Mouse (Mus musculus) MEL (cell line): ENCODE data around the gene Snx29. TPM values are rescaled to one million over a fixed set of nuclear protein-coding genes. Genes with fewer than 3 reads are reported as not detected.

ENCODE experiments used
- DNase-seq: peaks from one replicate; pipeline ENCODE4 v3.0.0; 2011; ENCODE audit warnings: low read depth, low spot score
- H3K27ac ChIP-seq: 2 replicates; pipeline ENCODE4 v1.5.1; 2012; ENCODE audit warnings: low read depth, mild to moderate bottlenecking, control low read depth, low read length, moderate library complexity; ENCODE audit not compliant: control insufficient read depth
- H3K27me3 ChIP-seq, 2 experiments: fragments of 150-350 bp in 1 of 2; sonication (generic) in 1 of 2; 2 replicates each; pipeline ENCODE4 v1.6.1; 2012; ENCODE audit warnings: low read length in 2 of 2, mild to moderate bottlenecking in 2 of 2, improper control_type of control experiment in 1 of 2, moderate library complexity in 1 of 2; ENCODE audit not compliant: insufficient read depth in 2 of 2, control insufficient read depth in 1 of 2
- H3K36me3 ChIP-seq, 2 experiments: 2 replicates each; pipeline ENCODE4 v1.6.1; 2012 to 2014; ENCODE audit warnings: low read length in 2 of 2, improper control_type of control experiment in 1 of 2, inconsistent platforms in 1 of 2, mild to moderate bottlenecking in 1 of 2; ENCODE audit not compliant: insufficient read depth in 2 of 2, control insufficient read depth in 1 of 2
- H3K4me1 ChIP-seq, 2 experiments: fragments of 150-350 bp in 1 of 2; sonication (generic) in 1 of 2; 2 replicates each; pipeline ENCODE4 v1.6.1; 2012; ENCODE audit warnings: low read length in 2 of 2, improper control_type of control experiment in 1 of 2, mild to moderate bottlenecking in 1 of 2; ENCODE audit not compliant: insufficient read depth in 2 of 2, control insufficient read depth in 1 of 2
- H3K4me3 ChIP-seq, 2 experiments: fragments of 150-350 bp in 1 of 2; sonication (generic) in 1 of 2; 2 replicates each; pipeline ENCODE4 v1.5.1; 2012; ENCODE audit warnings: low read depth in 2 of 2, low read length in 2 of 2, mild to moderate bottlenecking in 2 of 2, moderate library complexity in 2 of 2, control low read depth in 1 of 2, improper control_type of control experiment in 1 of 2; ENCODE audit not compliant: control insufficient read depth in 1 of 2, insufficient read depth in 1 of 2
- H3K79me2 ChIP-seq: 2 replicates; pipeline ENCODE4 v1.6.1; 2012; ENCODE audit warnings: mild to moderate bottlenecking, low read length, moderate library complexity; ENCODE audit not compliant: control insufficient read depth, poor library complexity, insufficient read depth
- H3K9ac ChIP-seq: 2 replicates; pipeline ENCODE4 v1.6.1; 2012; ENCODE audit warnings: low read depth, mild to moderate bottlenecking, control low read depth, low read length, moderate library complexity; ENCODE audit not compliant: control insufficient read depth, poor library complexity, severe bottlenecking
- H3K9me3 ChIP-seq: fragments of 150-350 bp; sonication (generic); replicated peaks from 2 replicates; pipeline ENCODE4 v1.6.1; 2012; ENCODE audit warnings: mild to moderate bottlenecking, low read length, improper control_type of control experiment, moderate library complexity; ENCODE audit not compliant: insufficient read depth
- CHD2 ChIP-seq: IDR thresholded peaks from 2 replicates; pipeline ENCODE4 v1.6.1; 2011; ENCODE audit warnings: low read length, improper control_type of control experiment
- CTCF ChIP-seq, 3 experiments: IDR thresholded peaks in 2 of 3; conservative IDR thresholded peaks in 1 of 3; 2 replicates each; pipeline ENCODE4 v1.5.1; 2011 to 2012; ENCODE audit warnings: low read length in 3 of 3, low read depth in 2 of 3, mild to moderate bottlenecking in 2 of 3, improper control_type of control experiment in 1 of 3, inconsistent platforms in 1 of 3, mixed read lengths in 1 of 3, moderate library complexity in 1 of 3; ENCODE audit not compliant: control insufficient read depth in 1 of 3, insufficient read depth in 1 of 3, poor library complexity in 1 of 3, severe bottlenecking in 1 of 3
- E2F4 ChIP-seq: IDR thresholded peaks from 2 replicates; pipeline ENCODE4 v1.6.1; 2011; ENCODE audit warnings: low read depth, low read length, improper control_type of control experiment, borderline replicate concordance
- ETS1 ChIP-seq: IDR thresholded peaks from 2 replicates; pipeline ENCODE4 v1.6.1; 2012; ENCODE audit warnings: low read depth, mild to moderate bottlenecking, inconsistent platforms, low read length, improper control_type of control experiment, moderate library complexity
- HCFC1 ChIP-seq: IDR thresholded peaks from 2 replicates; pipeline ENCODE4 v1.6.1; 2012; ENCODE audit warnings: low read depth, mild to moderate bottlenecking, inconsistent platforms, low read length, improper control_type of control experiment, moderate library complexity
- JUND ChIP-seq: IDR thresholded peaks from 2 replicates; pipeline ENCODE4 v1.6.1; 2011; ENCODE audit warnings: low read depth, mild to moderate bottlenecking, improper control_type of control experiment, low read length
- KAT2A ChIP-seq: conservative IDR thresholded peaks from 2 replicates; pipeline ENCODE4 v1.6.1; 2012; ENCODE audit warnings: low read depth, low read length, improper control_type of control experiment, inconsistent platforms
- MAX ChIP-seq: IDR thresholded peaks from 2 replicates; pipeline ENCODE4 v1.6.1; 2011; ENCODE audit warnings: low read length, improper control_type of control experiment
- MEF2A ChIP-seq: IDR thresholded peaks from 2 replicates; pipeline ENCODE4 v1.6.1; 2014; ENCODE audit warnings: low read depth, mild to moderate bottlenecking, inconsistent platforms, low read length, improper control_type of control experiment; ENCODE audit not compliant: poor library complexity, insufficient replicate concordance, severe bottlenecking; ENCODE audit errors: extremely low read depth
- MXI1 ChIP-seq: IDR thresholded peaks from 2 replicates; pipeline ENCODE4 v1.6.1; 2011; ENCODE audit warnings: mild to moderate bottlenecking, low read depth, low read length, improper control_type of control experiment
- MYB ChIP-seq: IDR thresholded peaks from 2 replicates; pipeline ENCODE4 v1.6.1; 2011; ENCODE audit warnings: mild to moderate bottlenecking, low read depth, low read length, improper control_type of control experiment
- POLR2AphosphoS2 ChIP-seq: IDR thresholded peaks from 2 replicates; pipeline ENCODE4 v1.6.1; 2011; ENCODE audit warnings: low read length, improper control_type of control experiment
- POLR2AphosphoS5 ChIP-seq: IDR thresholded peaks from 2 replicates; pipeline ENCODE4 v1.6.1; 2012; ENCODE audit warnings: low read depth, borderline replicate concordance, mild to moderate bottlenecking, inconsistent platforms, low read length, moderate library complexity, mixed read lengths
- RAD21 ChIP-seq: IDR thresholded peaks from 2 replicates; pipeline ENCODE4 v1.6.1; 2011; ENCODE audit warnings: mild to moderate bottlenecking, low read depth, low read length, improper control_type of control experiment
- UBTF ChIP-seq: IDR thresholded peaks from 2 replicates; pipeline ENCODE4 v1.6.1; 2012; ENCODE audit warnings: low read depth, mild to moderate bottlenecking, inconsistent platforms, low read length, improper control_type of control experiment, moderate library complexity, borderline replicate concordance; ENCODE audit not compliant: insufficient read depth
- USF1 ChIP-seq: IDR thresholded peaks from 2 replicates; pipeline ENCODE4 v1.6.1; 2014; ENCODE audit warnings: low read depth, mild to moderate bottlenecking, inconsistent platforms, low read length, improper control_type of control experiment, moderate library complexity
- USF2 ChIP-seq, 2 experiments: IDR thresholded peaks; 2 replicates each; pipeline ENCODE4 v1.6.1; 2011 to 2012; ENCODE audit warnings: improper control_type of control experiment in 2 of 2, low read length in 2 of 2, borderline replicate concordance in 1 of 2, inconsistent platforms in 1 of 2, low read depth in 1 of 2, mild to moderate bottlenecking in 1 of 2; ENCODE audit not compliant: insufficient read depth in 1 of 2
- ZKSCAN1 ChIP-seq: IDR thresholded peaks from 2 replicates; pipeline ENCODE4 v1.6.1; 2012; ENCODE audit warnings: low read depth, mild to moderate bottlenecking, inconsistent platforms, low read length, improper control_type of control experiment, moderate library complexity
- polyA plus RNA-seq, 2 experiments: library from polyadenylated mRNA; stranded (reverse) in 1 of 2; unstranded in 1 of 2; fragments of >175 nt in 1 of 2; fragments of >200 nt in 1 of 2; gene quantifications; 2 replicates each; pipeline versions ENCODE4 v1.2.1 to v1.2.4; 2012; ENCODE audit warnings: low replicate concordance in 2 of 2, low read depth in 1 of 2; ENCODE audit not compliant: insufficient read length in 2 of 2, insufficient read depth in 1 of 2, missing spikeins in 1 of 2
- total RNA-seq: library from RNA; depleted of rRNA; stranded (reverse); fragments of 300-350 nt; gene quantifications from 2 replicates; pipeline ENCODE4 v1.2.3, GENCODE M21; 2012

Snx29 gene
- total and polyA plus RNA-seq, 3 experiments: 0.72 to 0.73 TPM; not detected in 1

- H3K4me3 ChIP-seq: no peak overlapping the region
- H3K36me3 ChIP-seq: no peaks in the 10 kb centered on the region
- no peak overlapping the region for H3K9ac ChIP-seq
- no peak overlapping the region for H3K27ac ChIP-seq
- H3K27me3 ChIP-seq: no peaks in the 10 kb centered on the region
- no peaks in the 10 kb centered on the region for H3K9me3 ChIP-seq
- DNase-seq: peak; percentile 44
- H3K79me2 ChIP-seq: no peaks in the 10 kb centered on the region
- H3K4me1 ChIP-seq: peaks cover 0 to 7% of the 10 kb centered on the region in 2 experiments; a peak in 1 of 4 replicates
- no peak for TF ChIP-seq ZKSCAN1
- TF ChIP-seq CTCF (IDR thresholded peaks at IDR 0.05 in 2 of 3, conservative IDR thresholded peaks at IDR 0.05 in 1 of 3; ENCODE audit: control insufficient read depth in 1 of 3, insufficient read depth in 1 of 3, low read depth in 2 of 3, low read length in 3 of 3, poor library complexity in 1 of 3, severe bottlenecking in 1 of 3): no peak
- TF ChIP-seq USF1: peak; percentile 76
- no peak for TF ChIP-seq UBTF
- TF ChIP-seq MEF2A: no peak
- no peak for TF ChIP-seq CHD2
- TF ChIP-seq, all 39 proteins: peak for 1
Measured at GRCm38 (mm10) chr16:11343292-11343815, 20.6 kb downstream of the Snx29 start.

DNA sequence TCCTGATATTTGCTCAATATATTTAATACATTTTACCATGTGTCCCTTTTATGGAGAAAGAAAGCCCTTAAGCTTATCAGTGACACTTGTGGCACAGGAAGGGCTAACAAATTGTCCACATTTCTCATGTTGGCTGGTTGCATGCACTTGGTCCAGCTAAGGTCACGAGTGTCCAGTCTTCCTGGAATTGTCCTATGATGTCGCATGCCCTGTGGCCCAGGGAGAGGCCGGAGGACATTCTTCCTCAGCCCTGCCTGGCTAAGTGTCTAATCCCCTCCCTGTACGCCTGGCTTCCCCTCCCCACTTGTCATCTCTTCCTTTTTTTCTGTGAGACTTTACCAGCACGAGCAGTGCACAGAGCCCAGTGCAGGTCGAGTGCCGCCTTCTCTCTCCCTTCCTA is 29.2 kb downstream of the Snx29 start:
- H3K9me3 ChIP-seq: no peaks in the 10 kb centered on the region
- H3K9ac ChIP-seq: no peak overlapping the region
- no peak for DNase-seq
- TF ChIP-seq POLR2AphosphoS2 (no peak), ZKSCAN1 (no peak), MAX (no peak), MYB (no peak), HCFC1 (no peak), MEF2A (no peak), MXI1 (no peak), USF2 (IDR thresholded peaks at IDR 0.05; ENCODE audit: borderline replicate concordance in 1 of 2, insufficient read depth in 1 of 2, low read depth in 1 of 2, low read length in 2 of 2) (no peak), RAD21 (no peak), JUND (no peak), POLR2AphosphoS5 (no peak), E2F4 (no peak), KAT2A (no peak), ETS1 (no peak)
- H3K36me3 ChIP-seq: no peaks in the 10 kb centered on the region
- no peak overlapping the region for H3K27ac ChIP-seq
- H3K27me3 ChIP-seq: no peaks in the 10 kb centered on the region
- no peaks in the 10 kb centered on the region for H3K4me1 ChIP-seq
- H3K4me3 ChIP-seq: no peak overlapping the region
- no peaks in the 10 kb centered on the region for H3K79me2 ChIP-seq
